Mouse (Mus musculus): Measurements from ENCODE around the gene Cys1.

Gene Cys1

GRCm38 (mm10) chr12:24697484-24698204 is 16.0 kb upstream of the Cys1 start:
- ATAC-seq (ENCODE audit: low TSS enrichment) = 0 out of 2 replicates have a peak, but pooled peaks have one; percentile 9

GRCm38 (mm10) chr12:24696500-24697483 is 15.2 kb upstream of the Cys1 start:
- peak; percentile 92 for ATAC-seq (ENCODE audit: low TSS enrichment)

GRCm38 (mm10) chr12:24690351-24690750 is 8.7 kb upstream of the Cys1 start:
- ATAC-seq (ENCODE audit: low TSS enrichment) = no peak

- ATAC-seq (ENCODE audit: low TSS enrichment) = no peak
These were observed 5.2 kb upstream of the Cys1 start for GRCm38 (mm10) chr12:24686696-24687346.

GRCm38 (mm10) chr12:24686038-24686695 is 4.6 kb upstream of the Cys1 start:
- ATAC-seq (ENCODE audit: low TSS enrichment) = no peak

- no peak for ATAC-seq (ENCODE audit: low TSS enrichment)
These were observed 1.8 kb upstream of the Cys1 start for GRCm38 (mm10) chr12:24683461-24683860.

- ATAC-seq (ENCODE audit: low TSS enrichment) = peak; percentile 33
These were observed 950 bp upstream of the Cys1 start for GRCm38 (mm10) chr12:24682563-24682962.

- ATAC-seq (ENCODE audit: low TSS enrichment) = peak; percentile 50
These were observed 924 bp downstream of the Cys1 start for GRCm38 (mm10) chr12:24680492-24681285.

GRCm38 (mm10) chr12:24680096-24680491 is 1.5 kb downstream of the Cys1 start:
- ATAC-seq (ENCODE audit: low TSS enrichment) = peak; percentile 30; the same call in 1 of the 2 replicates

GRCm38 (mm10) chr12:24662131-24662530 is 19.5 kb downstream of the Cys1 start:
- ATAC-seq (ENCODE audit: low TSS enrichment) = no peak

GRCm38 (mm10) chr12:24661100-24661499 is 20.5 kb downstream of the Cys1 start:
- no peak for ATAC-seq (ENCODE audit: low TSS enrichment)

- ATAC-seq (ENCODE audit: low TSS enrichment) = no peak
These were observed 21.7 kb downstream of the Cys1 start for GRCm38 (mm10) chr12:24659923-24660322.

GRCm38 (mm10) chr12:24658998-24659397 is 22.6 kb downstream of the Cys1 start:
- ATAC-seq (ENCODE audit: low TSS enrichment) = no peak

GRCm38 (mm10) chr12:24656436-24656835 is 25.2 kb downstream of the Cys1 start:
- ATAC-seq (ENCODE audit: low TSS enrichment) = no peak

- no peak for ATAC-seq (ENCODE audit: low TSS enrichment)
These were observed 27.3 kb downstream of the Cys1 start for GRCm38 (mm10) chr12:24654065-24654862.

GRCm38 (mm10) chr12:24651642-24652342 is 29.8 kb downstream of the Cys1 start:
- ATAC-seq (ENCODE audit: low TSS enrichment) = peak; percentile 57

GRCm38 (mm10) chr12:24651063-24651557 is 30.5 kb downstream of the Cys1 start, which contains the start of gene Klf11:
Gene Klf11, plus strand, starts transcription at chr12:24651274.
- peak; percentile 80 for ATAC-seq (ENCODE audit: low TSS enrichment)

- ATAC-seq (ENCODE audit: low TSS enrichment) = no peak; the same call in 1 of the 2 replicates
These were observed 31.1 kb downstream of the Cys1 start for GRCm38 (mm10) chr12:24650415-24651062.

All from frontal cortex, adult (tissue).